Mouse (Mus musculus): ENCODE results near the gene Lrriq4. TPM values are rescaled to one million over a fixed set of nuclear protein-coding genes. Genes with fewer than 3 reads are reported as not detected.

The Lrriq4 gene
- polyA plus RNA-seq, 1 experiment from 2014 or later = not detected

- Histone ChIP-seq H3K9ac (ENCODE audit: low read length) (no peak overlapping the region), H3K4me1 (replicated peaks; ENCODE audit: control insufficient read depth, insufficient read depth, low read length) (peaks cover 10% of the 10 kb centered on the region; the same call in 1 of the 2 replicates), H3K27me3 (ENCODE audit: control insufficient read depth, insufficient read depth, low read depth, low read length) (peaks cover 17% of the 10 kb centered on the region), H3K4me2 (ENCODE audit: low read depth, low read length) (no peak overlapping the region), H3K36me3 (ENCODE audit: control insufficient read depth, insufficient read depth, low read length) (no peaks in the 10 kb centered on the region), H3K27ac (ENCODE audit: low read length) (no peak overlapping the region), H3K4me3 (ENCODE audit: low read length) (no peak overlapping the region), H3K9me3 (ENCODE audit: control insufficient read depth, low read length) (no peaks in the 10 kb centered on the region)
- no peak for ATAC-seq (ENCODE audit: low read depth)
- 88% methylated on average over 2 of the region's 2 CpGs for WGBS
Observed at GRCm38 (mm10) chr3:30648466-30648865, 4.2 kb downstream of the Lrriq4 start.

GRCm38 (mm10) chr3:30650062-30650841 is 5.9 kb downstream of the Lrriq4 start:
- peak overlapping the region; percentile 48 for H3K4me3 ChIP-seq (ENCODE audit: low read length)
- H3K27ac ChIP-seq (ENCODE audit: low read length) = no peak overlapping the region
- peak overlapping the region; percentile 37 for H3K9ac ChIP-seq (ENCODE audit: low read length)
- WGBS = 1% methylated on average over 41 of the region's 41 CpGs
- H3K27me3 ChIP-seq (ENCODE audit: control insufficient read depth, insufficient read depth, low read depth, low read length) = peaks cover 17% of the 10 kb centered on the region
- 0 out of 2 replicates have a peak, but pooled peaks have one; percentile 55 for ATAC-seq (ENCODE audit: low read depth)
- H3K4me1 ChIP-seq (replicated peaks; ENCODE audit: control insufficient read depth, insufficient read depth, low read length) = peaks cover 10% of the 10 kb centered on the region; the same call in 1 of the 2 replicates
- H3K36me3 ChIP-seq (ENCODE audit: control insufficient read depth, insufficient read depth, low read length) = no peaks in the 10 kb centered on the region
- peak overlapping the region; percentile 76 for H3K4me2 ChIP-seq (ENCODE audit: low read depth, low read length)
- H3K9me3 ChIP-seq (ENCODE audit: control insufficient read depth, low read length) = no peaks in the 10 kb centered on the region

GRCm38 (mm10) chr3:30655937-30656336 is 11.6 kb downstream of the Lrriq4 start:
- 61% methylated on average over 5 of the region's 5 CpGs for WGBS
- no peaks in the 10 kb centered on the region for H3K36me3 ChIP-seq (ENCODE audit: control insufficient read depth, insufficient read depth, low read length)
- ATAC-seq (ENCODE audit: low read depth) = no peak
- H3K4me3 ChIP-seq (ENCODE audit: low read length) = no peak overlapping the region
- H3K4me2 ChIP-seq (ENCODE audit: low read depth, low read length) = no peak overlapping the region
- H3K27ac ChIP-seq (ENCODE audit: low read length) = no peak overlapping the region
- H3K9me3 ChIP-seq (ENCODE audit: control insufficient read depth, low read length) = no peaks in the 10 kb centered on the region
- H3K9ac ChIP-seq (ENCODE audit: low read length) = no peak overlapping the region
- H3K4me1 ChIP-seq (replicated peaks; ENCODE audit: control insufficient read depth, insufficient read depth, low read length) = no peaks in the 10 kb centered on the region
- H3K27me3 ChIP-seq (ENCODE audit: control insufficient read depth, insufficient read depth, low read depth, low read length) = peaks cover 2% of the 10 kb centered on the region; the same call in 1 of the 2 replicates

- no peaks in the 10 kb centered on the region for H3K36me3 ChIP-seq (ENCODE audit: control insufficient read depth, insufficient read depth, low read length)
- no peaks in the 10 kb centered on the region for H3K4me1 ChIP-seq (replicated peaks; ENCODE audit: control insufficient read depth, insufficient read depth, low read length)
- no peak overlapping the region for H3K4me3 ChIP-seq (ENCODE audit: low read length)
- ATAC-seq (ENCODE audit: low read depth) = no peak
- 79% methylated on average over 9 of the region's 9 CpGs for WGBS
- no peak overlapping the region for H3K9ac ChIP-seq (ENCODE audit: low read length)
- H3K9me3 ChIP-seq (ENCODE audit: control insufficient read depth, low read length) = no peaks in the 10 kb centered on the region
- no peaks in the 10 kb centered on the region for H3K27me3 ChIP-seq (ENCODE audit: control insufficient read depth, insufficient read depth, low read depth, low read length)
- no peak overlapping the region for H3K27ac ChIP-seq (ENCODE audit: low read length)
- H3K4me2 ChIP-seq (ENCODE audit: low read depth, low read length) = no peak overlapping the region
Observed at GRCm38 (mm10) chr3:30658486-30658885, 14.2 kb downstream of the Lrriq4 start.

- Histone ChIP-seq H3K9me3 (ENCODE audit: control insufficient read depth, low read length) (no peaks in the 10 kb centered on the region), H3K36me3 (ENCODE audit: control insufficient read depth, insufficient read depth, low read length) (no peaks in the 10 kb centered on the region), H3K4me1 (replicated peaks; ENCODE audit: control insufficient read depth, insufficient read depth, low read length) (no peaks in the 10 kb centered on the region), H3K4me3 (ENCODE audit: low read length) (no peak overlapping the region), H3K9ac (ENCODE audit: low read length) (no peak overlapping the region), H3K27ac (ENCODE audit: low read length) (no peak overlapping the region), H3K27me3 (ENCODE audit: control insufficient read depth, insufficient read depth, low read depth, low read length) (no peaks in the 10 kb centered on the region), H3K4me2 (ENCODE audit: low read depth, low read length) (no peak overlapping the region)
- ATAC-seq (ENCODE audit: low read depth) = no peak
- WGBS = 63% methylated on average over 6 of the region's 6 CpGs
Observed at GRCm38 (mm10) chr3:30683190-30683589, 38.9 kb downstream of the Lrriq4 start.

- whole genome bisulfite sequencing = 51% methylated on average over 3 of the region's 3 CpGs
- H3K9me3 ChIP-seq (ENCODE audit: control insufficient read depth, low read length) = no peaks in the 10 kb centered on the region
- ATAC-seq (ENCODE audit: low read depth) = peak; percentile 87
- no peaks in the 10 kb centered on the region for H3K4me1 ChIP-seq (replicated peaks; ENCODE audit: control insufficient read depth, insufficient read depth, low read length)
- H3K4me2 ChIP-seq (ENCODE audit: low read depth, low read length) = no peak overlapping the region
- H3K9ac ChIP-seq (ENCODE audit: low read length) = no peak overlapping the region
- H3K27me3 ChIP-seq (ENCODE audit: control insufficient read depth, insufficient read depth, low read depth, low read length) = no peaks in the 10 kb centered on the region
- H3K27ac ChIP-seq (ENCODE audit: low read length) = no peak overlapping the region
- H3K36me3 ChIP-seq (ENCODE audit: control insufficient read depth, insufficient read depth, low read length) = no peaks in the 10 kb centered on the region
- H3K4me3 ChIP-seq (ENCODE audit: low read length) = no peak overlapping the region
Observed at GRCm38 (mm10) chr3:30687216-30687615, 42.9 kb downstream of the Lrriq4 start.

- Histone ChIP-seq H3K9ac (ENCODE audit: low read length) (no peak overlapping the region), H3K4me1 (replicated peaks; ENCODE audit: control insufficient read depth, insufficient read depth, low read length) (no peaks in the 10 kb centered on the region), H3K27ac (ENCODE audit: low read length) (no peak overlapping the region), H3K27me3 (ENCODE audit: control insufficient read depth, insufficient read depth, low read depth, low read length) (no peaks in the 10 kb centered on the region), H3K36me3 (ENCODE audit: control insufficient read depth, insufficient read depth, low read length) (no peaks in the 10 kb centered on the region), H3K4me2 (ENCODE audit: low read depth, low read length) (no peak overlapping the region), H3K4me3 (ENCODE audit: low read length) (no peak overlapping the region), H3K9me3 (ENCODE audit: control insufficient read depth, low read length) (no peaks in the 10 kb centered on the region)
- ATAC-seq (ENCODE audit: low read depth) = no peak
- 40% methylated on average over 7 of the region's 7 CpGs for WGBS
Observed at GRCm38 (mm10) chr3:30690976-30691375, 46.7 kb downstream of the Lrriq4 start.

GRCm38 (mm10) chr3:30695661-30696060 is 51.4 kb downstream of the Lrriq4 start:
- 90% methylated on average over 2 of the region's 2 CpGs for WGBS
- Histone ChIP-seq H3K9me3 (ENCODE audit: control insufficient read depth, low read length) (no peaks in the 10 kb centered on the region), H3K4me3 (ENCODE audit: low read length) (no peak overlapping the region), H3K36me3 (ENCODE audit: control insufficient read depth, insufficient read depth, low read length) (no peaks in the 10 kb centered on the region), H3K4me1 (replicated peaks; ENCODE audit: control insufficient read depth, insufficient read depth, low read length) (no peaks in the 10 kb centered on the region), H3K9ac (ENCODE audit: low read length) (no peak overlapping the region), H3K27me3 (ENCODE audit: control insufficient read depth, insufficient read depth, low read depth, low read length) (no peaks in the 10 kb centered on the region), H3K4me2 (ENCODE audit: low read depth, low read length) (no peak overlapping the region), H3K27ac (ENCODE audit: low read length) (no peak overlapping the region)
- ATAC-seq (ENCODE audit: low read depth) = no peak

- no peak overlapping the region for H3K4me2 ChIP-seq (ENCODE audit: low read depth, low read length)
- no peak overlapping the region for H3K9ac ChIP-seq (ENCODE audit: low read length)
- ATAC-seq (ENCODE audit: low read depth) = peak; percentile 41; the same call in 1 of the 2 replicates
- no peaks in the 10 kb centered on the region for H3K9me3 ChIP-seq (ENCODE audit: control insufficient read depth, low read length)
- WGBS = 8% methylated on average over 2 of the region's 2 CpGs
- no peaks in the 10 kb centered on the region for H3K4me1 ChIP-seq (replicated peaks; ENCODE audit: control insufficient read depth, insufficient read depth, low read length)
- H3K36me3 ChIP-seq (ENCODE audit: control insufficient read depth, insufficient read depth, low read length) = no peaks in the 10 kb centered on the region
- H3K27me3 ChIP-seq (ENCODE audit: control insufficient read depth, insufficient read depth, low read depth, low read length) = no peaks in the 10 kb centered on the region
- no peak overlapping the region for H3K4me3 ChIP-seq (ENCODE audit: low read length)
- no peak overlapping the region for H3K27ac ChIP-seq (ENCODE audit: low read length)
Observed at GRCm38 (mm10) chr3:30696346-30696745, 52.0 kb downstream of the Lrriq4 start.
